Mouse (Mus musculus) ES-E14 (cell line): ENCODE results near the gene Hist2h2ac.

Experiments used
- HCFC1 ChIP-seq: IDR thresholded peaks from 2 replicates; pipeline ENCODE4 v1.6.1; 2012; ENCODE audit warnings: low read length, inconsistent platforms, borderline replicate concordance; ENCODE audit not compliant: insufficient read depth
- MAFK ChIP-seq: IDR thresholded peaks from 2 replicates; pipeline ENCODE4 v1.6.1; 2014; ENCODE audit warnings: mild to moderate bottlenecking, low read depth, low read length, inconsistent platforms; ENCODE audit not compliant: insufficient read depth
- ZC3H11A ChIP-seq: IDR thresholded peaks from 2 replicates; pipeline ENCODE4 v1.6.1; 2012; ENCODE audit warnings: low read depth, mild to moderate bottlenecking, inconsistent platforms, low read length, borderline replicate concordance

DNA sequence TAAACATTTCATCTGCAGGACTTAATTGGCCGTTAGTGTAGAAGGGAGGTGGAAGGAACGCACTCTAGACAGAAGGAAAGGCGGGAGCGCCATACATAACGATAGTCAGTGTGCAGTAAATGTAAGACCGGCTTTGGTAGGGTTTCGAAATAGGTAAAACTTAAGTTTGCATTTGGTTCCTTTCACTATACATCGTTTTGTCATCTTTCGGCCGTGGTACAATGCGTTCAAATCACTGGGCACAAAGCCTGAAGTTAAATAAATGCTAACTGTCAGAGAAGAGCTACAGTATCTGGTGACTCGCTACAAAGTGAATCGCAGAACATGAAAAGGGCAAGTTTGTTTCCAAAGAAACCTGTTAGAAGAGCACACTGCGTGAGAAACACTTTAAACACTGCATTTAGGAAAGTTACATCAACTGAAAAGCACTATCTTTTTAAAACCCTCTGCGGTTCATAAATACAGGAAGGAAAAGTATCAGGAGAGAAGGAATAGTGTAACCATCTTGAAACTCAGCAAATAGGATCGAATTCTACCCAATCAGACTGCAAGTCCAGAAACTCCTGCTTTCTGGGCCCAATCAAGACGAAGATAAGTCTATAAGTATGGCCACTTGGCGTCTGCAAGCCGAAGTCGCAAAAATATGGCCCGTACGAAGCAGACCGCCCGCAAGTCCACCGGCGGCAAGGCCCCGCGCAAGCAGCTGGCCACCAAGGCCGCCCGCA lies 47.5 kb upstream of the Hist2h2ac start, which contains the start of gene Hist2h3b:
- TF ChIP-seq HCFC1 (no peak), MAFK (no peak), ZC3H11A (no peak)
